Mouse (Mus musculus): ENCODE results near the gene Olfr622. TPM values are rescaled to one million over a fixed set of nuclear protein-coding genes. Genes with fewer than 3 reads are reported as not detected.

Olfr622 gene
- not detected in 2 replicates for polyA plus RNA-seq (2015; fragmentation: Nextera tagmentation; extraction: Ambion mirVana)

DNA sequence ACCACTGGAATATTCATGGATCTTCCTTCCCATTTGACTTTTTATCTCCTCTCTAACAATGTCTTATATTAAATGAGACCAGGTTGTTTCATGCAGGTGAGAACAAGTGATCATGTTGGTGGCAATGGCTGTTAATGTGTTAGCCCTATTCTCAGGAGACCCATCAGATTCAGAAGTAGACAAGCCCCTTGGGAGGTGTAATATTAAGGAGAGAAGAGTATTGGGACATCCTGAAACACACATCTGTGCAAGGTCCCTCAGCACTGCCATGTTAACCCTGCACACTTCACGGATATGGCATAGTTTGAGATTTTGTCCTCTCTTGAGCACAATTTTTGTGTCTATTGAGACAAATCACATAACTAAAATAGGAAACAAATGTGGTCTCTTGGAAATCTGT is at the start of gene Olfr622:
Gene Olfr622 (minus strand): TSS at position 101 of the 400 bp plus-strand sequence.

DNA sequence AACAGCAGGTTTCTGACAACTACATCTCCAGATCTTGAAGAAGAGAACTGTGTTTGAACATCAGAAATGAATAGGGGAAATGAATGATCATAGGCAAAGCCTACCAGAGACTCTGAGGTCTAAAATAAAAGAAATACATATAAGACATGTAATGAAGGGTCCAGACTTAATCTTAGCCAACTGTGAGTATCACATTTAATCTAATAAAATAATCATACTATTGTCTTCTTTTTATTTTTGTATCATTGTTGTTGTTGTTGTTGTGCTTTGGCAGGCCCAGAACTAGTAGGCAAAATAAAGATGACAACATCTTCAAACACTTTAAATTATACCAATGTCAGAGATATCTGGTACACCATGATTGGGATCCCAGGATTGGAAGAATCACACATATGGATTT is 39.9 kb upstream of the Olfr622 start, which contains the start of gene Olfr625-ps1:
Gene Olfr625-ps1 (plus strand): TSS at position 301 of the 400 bp plus-strand sequence.

DNA sequence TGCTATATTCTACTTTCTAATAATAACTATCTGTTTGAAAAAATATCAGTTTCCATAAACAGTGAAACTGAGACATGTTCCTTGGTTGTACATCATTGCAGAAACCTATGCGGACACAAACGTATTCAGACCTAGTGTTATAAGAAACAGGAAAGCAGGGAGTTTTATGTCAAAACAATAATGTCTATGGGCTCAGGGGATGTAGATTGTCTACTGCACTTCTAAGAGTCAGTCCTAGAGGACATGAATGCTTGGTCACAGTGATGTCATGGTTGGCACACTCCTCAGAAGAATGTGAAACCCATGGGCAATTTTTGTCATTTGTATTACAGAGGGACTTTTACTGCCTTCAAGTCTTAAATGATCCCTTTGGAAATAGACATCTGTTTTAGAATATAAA is 28.6 kb upstream of the Olfr622 start, which contains the start of gene Olfr624:
Gene Olfr624 (minus strand): TSS at position 101 of the 400 bp plus-strand sequence.

DNA sequence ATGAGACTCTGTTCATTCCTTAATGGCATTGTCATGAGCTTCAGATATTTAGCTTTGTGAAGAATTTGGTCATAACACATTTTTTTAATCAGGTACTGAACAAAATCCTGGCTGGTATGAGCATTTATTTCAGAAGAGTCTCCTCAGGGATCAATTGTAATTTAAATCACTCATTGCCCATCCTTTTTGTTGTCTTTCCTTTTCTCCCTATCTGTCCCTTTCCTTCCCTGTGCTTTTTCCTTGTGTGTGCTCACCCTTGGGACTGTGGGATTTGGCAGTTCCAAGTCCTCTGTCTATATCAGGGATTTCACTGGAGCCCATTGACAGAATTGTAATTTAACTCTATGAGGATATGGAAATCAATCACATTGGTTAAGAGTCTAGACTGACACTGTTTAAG is 21.1 kb upstream of the Olfr622 start, which contains the start of gene Olfr623:
Gene Olfr623 (minus strand): TSS at position 101 of the 400 bp plus-strand sequence.

DNA sequence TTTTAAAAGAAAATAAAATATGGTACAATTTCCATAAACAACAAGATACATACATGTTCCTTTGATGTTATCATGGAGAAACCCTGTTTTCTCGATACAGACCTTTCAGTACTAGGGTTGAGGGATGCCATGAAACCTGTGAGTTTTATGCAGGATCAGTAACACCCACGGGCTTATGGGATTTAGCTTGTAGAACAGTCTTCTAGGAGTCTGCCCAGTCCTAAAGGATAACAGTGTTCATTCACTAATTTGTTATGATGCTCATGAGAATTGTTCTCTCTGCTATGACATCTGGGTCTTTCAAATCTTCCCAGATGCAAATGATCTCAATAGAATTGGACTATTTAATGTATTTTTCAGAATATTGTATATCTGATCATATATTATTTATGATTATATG is 30.1 kb downstream of the Olfr622 start, which contains the start of gene Olfr620:
Gene Olfr620 (minus strand): TSS at position 101 of the 400 bp plus-strand sequence.

DNA sequence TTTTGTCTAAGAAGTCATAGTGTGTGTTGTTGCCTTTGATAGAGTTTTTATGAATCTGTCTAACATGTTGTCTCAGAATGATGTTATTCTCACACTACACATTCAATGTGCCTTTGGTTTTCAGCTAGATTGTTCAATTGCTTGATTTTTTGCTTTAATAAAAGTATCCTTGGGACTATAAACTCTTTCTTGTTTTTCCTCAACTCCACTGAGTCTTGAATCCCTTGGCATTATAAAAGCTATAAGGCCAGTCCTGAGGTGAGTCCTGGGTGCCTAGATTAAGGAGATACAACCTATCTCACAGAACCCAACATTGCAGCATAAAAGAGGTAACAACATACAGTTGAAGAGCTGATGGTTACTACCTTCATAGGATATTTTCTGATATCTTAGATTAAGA is 42.2 kb downstream of the Olfr622 start, which contains the start of gene Olfr619:
Gene Olfr619 (plus strand): TSS at position 301 of the 400 bp plus-strand sequence.

DNA sequence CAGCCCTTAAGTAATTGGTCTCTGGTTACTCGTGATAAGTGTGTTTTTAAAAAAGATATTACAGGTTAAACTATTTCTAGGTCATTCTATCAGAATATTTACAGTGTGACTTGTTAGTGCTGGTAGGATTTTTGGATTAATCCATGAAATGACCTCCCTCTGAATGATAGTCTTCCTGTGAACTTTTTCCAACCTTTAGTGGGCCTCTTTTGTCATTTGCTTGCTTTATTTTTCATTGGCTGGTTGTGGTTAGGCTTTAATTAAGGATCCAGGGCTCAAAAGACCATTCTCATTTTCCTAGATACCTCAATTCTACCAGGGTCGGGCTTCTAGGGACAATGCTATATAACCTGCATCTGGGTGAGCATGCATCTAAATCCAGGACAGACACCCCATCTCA is 52.7 kb downstream of the Olfr622 start, which contains the start of gene Olfr618:
Gene Olfr618 (plus strand): TSS at position 301 of the 400 bp plus-strand sequence.

Other genes with a start within 250 kb of the Olfr622 start
- not detected in 2 replicates for gene Usp17lc, start 227.6 kb downstream of the Olfr622 start, polyA plus RNA-seq (2015; fragmentation: Nextera tagmentation; extraction: Ambion mirVana)
- gene Olfr605, start 197.3 kb downstream of the Olfr622 start, polyA plus RNA-seq (2015; fragmentation: Nextera tagmentation; extraction: Ambion mirVana): not detected in 2 replicates
- gene Olfr606, start 193.7 kb downstream of the Olfr622 start, polyA plus RNA-seq (2015; fragmentation: Nextera tagmentation; extraction: Ambion mirVana): not detected in 2 replicates
- gene Olfr607, start 178.6 kb downstream of the Olfr622 start, polyA plus RNA-seq (2015; fragmentation: Nextera tagmentation; extraction: Ambion mirVana): not detected in 2 replicates
- gene Olfr608, start 172.8 kb downstream of the Olfr622 start, polyA plus RNA-seq (2015; fragmentation: Nextera tagmentation; extraction: Ambion mirVana): not detected in 2 replicates
- gene Olfr609, start 144.6 kb downstream of the Olfr622 start, polyA plus RNA-seq (2015; fragmentation: Nextera tagmentation; extraction: Ambion mirVana): not detected in 2 replicates
- not detected in 2 replicates for gene Olfr610, start 130.6 kb downstream of the Olfr622 start, polyA plus RNA-seq (2015; fragmentation: Nextera tagmentation; extraction: Ambion mirVana)
- not detected in 2 replicates for gene Olfr611, start 121.9 kb downstream of the Olfr622 start, polyA plus RNA-seq (2015; fragmentation: Nextera tagmentation; extraction: Ambion mirVana)
- not detected in 2 replicates for gene Olfr612, start 100.0 kb downstream of the Olfr622 start, polyA plus RNA-seq (2015; fragmentation: Nextera tagmentation; extraction: Ambion mirVana)
- not detected in 2 replicates for gene Olfr613, start 94.6 kb downstream of the Olfr622 start, polyA plus RNA-seq (2015; fragmentation: Nextera tagmentation; extraction: Ambion mirVana)
- not detected in 2 replicates for gene Olfr615, start 86.6 kb downstream of the Olfr622 start, polyA plus RNA-seq (2015; fragmentation: Nextera tagmentation; extraction: Ambion mirVana)
- not detected in 2 replicates for gene Olfr616, start 73.6 kb downstream of the Olfr622 start, polyA plus RNA-seq (2015; fragmentation: Nextera tagmentation; extraction: Ambion mirVana)
- gene Olfr617, start 69.6 kb downstream of the Olfr622 start, polyA plus RNA-seq (2015; fragmentation: Nextera tagmentation; extraction: Ambion mirVana): not detected in 2 replicates
- not detected in 2 replicates for gene Olfr618, start 52.6 kb downstream of the Olfr622 start, polyA plus RNA-seq (2015; fragmentation: Nextera tagmentation; extraction: Ambion mirVana)
- not detected in 2 replicates for gene Olfr619, start 42.1 kb downstream of the Olfr622 start, polyA plus RNA-seq (2015; fragmentation: Nextera tagmentation; extraction: Ambion mirVana)
- gene Olfr620, start 30.2 kb downstream of the Olfr622 start, polyA plus RNA-seq (2015; fragmentation: Nextera tagmentation; extraction: Ambion mirVana): not detected in 2 replicates
- gene Olfr623, start 21.0 kb upstream of the Olfr622 start, polyA plus RNA-seq (2015; fragmentation: Nextera tagmentation; extraction: Ambion mirVana): not detected in 2 replicates
- gene Olfr624, start 28.5 kb upstream of the Olfr622 start, polyA plus RNA-seq (2015; fragmentation: Nextera tagmentation; extraction: Ambion mirVana): 0.06 TPM in 1 of 2 replicates, not detected in the other
- gene Olfr625-ps1, start 40.0 kb upstream of the Olfr622 start, polyA plus RNA-seq (2015; fragmentation: Nextera tagmentation; extraction: Ambion mirVana): not detected in 2 replicates
- gene Olfr243, start 72.0 kb upstream of the Olfr622 start, polyA plus RNA-seq (2015; fragmentation: Nextera tagmentation; extraction: Ambion mirVana): not detected in 2 replicates
- gene Olfr628, start 87.7 kb upstream of the Olfr622 start, polyA plus RNA-seq (2015; fragmentation: Nextera tagmentation; extraction: Ambion mirVana): not detected in 2 replicates
- gene Olfr629, start 102.2 kb upstream of the Olfr622 start, polyA plus RNA-seq (2015; fragmentation: Nextera tagmentation; extraction: Ambion mirVana): not detected in 2 replicates
- not detected in 2 replicates for gene Olfr630, start 114.6 kb upstream of the Olfr622 start, polyA plus RNA-seq (2015; fragmentation: Nextera tagmentation; extraction: Ambion mirVana)
- gene Olfr69, start 128.9 kb upstream of the Olfr622 start, polyA plus RNA-seq (2015; fragmentation: Nextera tagmentation; extraction: Ambion mirVana): not detected in 2 replicates
- not detected in 2 replicates for gene Olfr68, start 137.0 kb upstream of the Olfr622 start, polyA plus RNA-seq (2015; fragmentation: Nextera tagmentation; extraction: Ambion mirVana)
- not detected in 2 replicates for gene Olfr67, start 149.1 kb upstream of the Olfr622 start, polyA plus RNA-seq (2015; fragmentation: Nextera tagmentation; extraction: Ambion mirVana)
- gene Hbb-bt, start 171.3 kb upstream of the Olfr622 start, polyA plus RNA-seq (2015; fragmentation: Nextera tagmentation; extraction: Ambion mirVana): 3,147 and 3,744 TPM in 2 replicates
- 10,926 and 17,452 TPM in 2 replicates for gene Hbb-bs, start 185.4 kb upstream of the Olfr622 start, polyA plus RNA-seq (2015; fragmentation: Nextera tagmentation; extraction: Ambion mirVana)
- not detected in 2 replicates for gene Hbb-bh2, start 197.8 kb upstream of the Olfr622 start, polyA plus RNA-seq (2015; fragmentation: Nextera tagmentation; extraction: Ambion mirVana)
- gene Hbb-bh1, start 200.5 kb upstream of the Olfr622 start, polyA plus RNA-seq (2015; fragmentation: Nextera tagmentation; extraction: Ambion mirVana): 0.39 TPM in 1 of 2 replicates, not detected in the other
- 2.0 and 5.8 TPM in 2 replicates for gene Hbb-y, start 210.5 kb upstream of the Olfr622 start, polyA plus RNA-seq (2015; fragmentation: Nextera tagmentation; extraction: Ambion mirVana)
- not detected in 2 replicates for gene Olfr66, start 243.6 kb upstream of the Olfr622 start, polyA plus RNA-seq (2015; fragmentation: Nextera tagmentation; extraction: Ambion mirVana)

Measured in adrenal gland, postnatal 0 days (tissue).